Mouse (Mus musculus): ENCODE data around the gene Abi2. TPM values are rescaled to one million over a fixed set of nuclear protein-coding genes. Genes with fewer than 3 reads are reported as not detected.
A peak's percentile ranks its signal among the peaks of the same experiment; 100 is the strongest.

Gene Abi2
- polyA plus RNA-seq, 3 experiments from 2014 or later = 14.4 to 19.9 (median 18.3) TPM

DNA sequence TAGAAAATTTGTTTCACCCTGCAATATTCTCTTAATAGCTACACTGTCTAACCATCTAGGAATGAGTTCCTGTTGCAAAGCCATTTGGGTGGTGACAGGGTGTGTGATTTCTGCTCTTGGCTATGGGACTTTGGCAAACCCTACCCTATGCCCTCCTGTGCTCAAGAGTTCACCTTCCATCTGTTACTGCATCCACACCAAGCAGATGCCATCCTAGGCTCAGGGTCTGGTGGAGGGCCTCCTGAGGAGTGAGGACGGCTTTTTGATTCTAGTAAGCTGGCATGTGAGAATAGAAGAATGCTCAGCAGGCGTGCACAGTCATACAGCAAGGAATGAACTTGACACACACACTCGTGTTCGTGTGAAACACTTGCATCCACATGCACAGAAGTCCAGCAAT, 81.1 kb downstream of the Abi2 start:
- no peak for ATAC-seq

DNA sequence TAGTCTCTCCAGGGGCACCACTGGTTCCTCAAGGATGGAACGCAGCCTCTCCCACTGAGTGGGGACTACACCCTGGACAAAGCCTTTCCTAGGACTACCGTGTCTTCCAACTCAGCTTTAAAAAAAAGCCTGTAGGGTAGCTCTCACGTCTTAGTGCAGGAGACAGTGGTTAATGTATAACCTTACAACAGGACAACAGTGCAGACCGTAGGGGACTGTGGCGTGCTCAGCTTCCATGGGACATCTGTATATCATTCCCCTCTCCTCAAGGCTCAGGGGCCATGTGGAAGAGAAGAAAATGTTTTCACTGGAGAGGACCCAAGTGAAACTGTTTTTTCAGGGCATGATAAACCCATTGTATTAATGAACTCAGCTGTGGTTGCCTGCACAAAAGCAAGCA, 83.0 kb downstream of the Abi2 start:
- ATAC-seq = no peak

DNA sequence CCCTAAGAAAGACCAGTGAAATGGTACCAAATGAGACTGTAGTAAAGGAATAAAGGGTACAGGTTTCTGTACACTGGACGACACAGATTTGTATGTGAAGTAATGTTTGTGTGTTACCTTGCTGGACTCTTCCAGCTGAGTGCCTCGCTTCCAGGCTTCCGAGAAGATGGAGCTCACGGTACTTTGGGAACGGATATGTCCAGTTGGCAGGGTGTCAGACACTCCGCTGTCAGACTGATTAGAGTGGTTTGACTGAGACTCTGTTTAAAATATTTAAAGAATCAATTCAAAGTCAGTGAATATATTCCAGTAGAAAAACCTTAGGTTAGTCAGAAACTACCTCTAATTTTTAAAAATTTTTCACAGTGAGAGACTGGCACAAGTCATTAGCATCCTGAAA, 84.0 kb downstream of the Abi2 start:
- ATAC-seq = no peak

DNA sequence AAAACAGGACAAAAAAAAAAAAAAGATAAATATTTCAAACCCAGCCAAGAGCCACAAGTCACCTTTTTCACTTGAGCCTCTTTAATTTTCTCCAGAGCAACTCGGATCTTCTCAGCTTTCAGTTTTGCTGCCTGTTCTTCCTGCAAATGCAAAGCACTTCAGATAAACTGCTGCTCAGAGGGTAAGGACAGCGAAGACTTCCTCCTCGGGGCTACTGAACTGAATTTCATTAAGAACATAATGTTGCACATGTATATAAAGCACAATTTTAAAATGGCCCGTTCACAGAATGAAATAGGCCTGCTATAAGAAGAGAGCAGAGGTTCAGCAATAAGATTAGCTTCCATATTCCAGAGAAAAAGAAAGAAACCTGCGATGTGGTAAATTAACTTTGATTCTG, 94.0 kb downstream of the Abi2 start:
- no peak for ATAC-seq

DNA sequence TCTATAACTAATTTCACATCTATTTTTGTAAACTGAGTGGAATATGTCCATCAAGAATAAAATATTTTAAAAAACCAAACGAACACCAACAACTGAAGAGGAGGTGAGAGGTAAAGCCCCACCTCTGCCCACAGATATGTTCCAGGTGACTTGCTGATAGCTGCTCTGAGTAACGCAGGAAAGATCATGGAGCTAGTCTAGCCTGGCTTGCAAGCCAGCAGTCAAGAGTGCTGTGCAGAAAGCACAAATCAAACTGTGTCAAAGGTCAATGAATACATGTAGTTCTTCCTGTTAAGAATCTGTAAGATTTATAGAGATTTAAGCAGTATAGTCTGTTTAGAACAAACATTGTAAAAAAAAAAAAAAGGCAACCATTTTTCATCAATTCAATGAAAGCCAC, 101.2 kb downstream of the Abi2 start:
- no peak for ATAC-seq

DNA sequence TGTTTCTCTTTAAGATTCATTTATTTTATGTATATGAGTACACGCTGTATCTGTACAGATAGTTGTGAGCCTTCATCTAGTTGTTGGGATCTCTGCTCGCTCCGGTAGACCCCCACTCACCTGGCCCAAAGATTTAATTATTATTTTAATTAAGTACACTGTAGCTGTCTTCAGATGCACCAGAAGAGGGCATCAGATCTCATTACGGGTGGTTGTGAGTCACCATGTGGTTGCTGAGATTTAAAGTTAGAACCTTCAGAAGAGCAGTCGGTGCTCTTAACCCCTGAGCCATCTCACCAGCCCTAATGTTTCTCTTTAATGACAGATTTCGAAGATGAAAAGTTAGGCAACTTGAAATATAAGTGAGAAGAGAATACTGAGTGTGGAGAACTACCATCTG, 120.7 kb downstream of the Abi2 start:
- ATAC-seq = peak; percentile 61

DNA sequence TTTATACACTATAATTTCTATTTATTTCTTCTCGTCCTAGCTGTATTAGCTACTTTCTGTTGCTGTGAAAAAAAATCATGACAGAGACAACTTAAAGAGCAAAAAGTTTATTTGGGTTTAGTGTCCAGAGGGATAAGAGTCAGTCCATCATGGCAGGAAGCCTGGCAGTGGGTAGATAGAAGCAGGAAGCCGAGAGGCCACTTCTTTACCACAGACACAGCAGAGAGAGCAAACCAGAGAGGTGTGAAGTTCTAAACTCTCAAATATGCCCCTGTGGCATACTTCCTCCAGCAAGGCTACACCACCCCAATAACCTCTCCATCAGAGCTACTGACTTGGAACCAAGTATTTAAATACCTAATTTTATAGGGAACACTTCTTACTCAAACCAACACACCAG, 121.2 kb downstream of the Abi2 start:
- ATAC-seq = peak; percentile 28

Other genes starting within 250 kb of the Abi2 start
- gene Nbeal1, start 229.0 kb upstream of the Abi2 start, polyA plus RNA-seq (2017; shearing (Covaris generic)) = 1 to 10 TPM; 4.7 to 8.7 (median 8.5) TPM
- gene Cyp20a1, start 66.3 kb upstream of the Abi2 start, polyA plus RNA-seq (2017; shearing (Covaris generic)) = 10 to 100 TPM; 12.8 to 26.7 (median 18.3) TPM
- gene Raph1, start 157.5 kb downstream of the Abi2 start, polyA plus RNA-seq (2017; shearing (Covaris generic)) = 1 to 10 TPM; 5.2 to 6.7 (median 6.2) TPM

Data from inflammation-experienced regulatory T-cells, adult 6 months (primary cell).